Comparison of ENCODE assay signal across 8 mouse cellular contexts in the genomic region with DNA sequence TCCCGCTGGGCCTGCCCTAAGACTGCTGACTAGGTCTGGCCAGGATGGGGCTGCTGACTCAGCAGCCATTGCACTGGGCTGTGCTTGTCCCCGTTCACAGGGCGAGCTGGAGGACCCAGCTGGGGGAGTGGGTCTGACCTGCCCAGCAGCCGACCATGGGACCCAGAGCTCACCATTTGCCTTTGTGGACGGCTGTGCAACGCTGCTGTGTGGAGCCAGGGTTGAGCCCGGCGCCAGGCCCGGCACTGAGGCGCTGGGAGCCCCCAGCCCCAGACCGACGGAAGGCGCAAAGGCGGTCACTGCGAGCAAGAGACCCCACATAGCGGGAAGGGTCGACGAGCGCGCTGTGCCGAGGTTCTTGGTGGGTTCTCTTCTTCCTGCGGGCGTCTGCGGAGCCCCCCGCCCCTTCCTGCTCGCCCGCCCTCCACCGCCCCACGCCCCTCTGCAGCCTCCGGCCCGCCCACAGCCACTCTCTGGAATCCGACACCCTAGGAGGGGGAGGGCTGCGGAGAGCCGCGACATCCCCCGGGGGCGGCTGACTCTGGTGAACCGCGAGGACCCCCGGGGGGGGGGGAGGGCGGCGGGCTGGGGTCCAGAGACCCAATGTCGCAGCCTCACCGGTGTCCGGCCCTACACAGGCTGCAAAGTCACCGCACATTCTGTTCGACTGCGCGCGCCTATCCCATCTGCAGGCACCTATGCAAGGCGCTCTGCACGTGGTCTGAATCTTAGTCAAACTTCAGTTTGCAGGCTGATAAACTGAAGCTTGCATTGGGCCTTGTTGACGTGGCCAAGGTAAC. TPM values are rescaled to one million over a fixed set of nuclear protein-coding genes. Genes with fewer than 3 reads are reported as not detected.
DNase-seq lines count a peak whose midpoint lies in the region; ATAC-seq and TF ChIP-seq lines count a peak whose summit lies in the region.

Gene Cpxm1 (minus strand): TSS at position 389 of the 800 bp plus-strand sequence.

- H3K9me3 ChIP-seq in heart, embryonic 16.5 days (replicated peaks; ENCODE audit: control insufficient read depth, low read length) = no peaks in the 10 kb centered on the region
- no peaks in the 10 kb centered on the region for H3K9me3 ChIP-seq in limb, embryonic 14.5 days (ENCODE audit: control insufficient read depth, low read length)
- H3K9me3 ChIP-seq in neural tube, embryonic 15.5 days (replicated peaks) = no peaks in the 10 kb centered on the region

- WGBS in thymus, adult 2 months = 5% methylated on average over 50 of the region's 53 CpGs
- under 1% methylated on average over 44 of the region's 53 CpGs for WGBS in heart, embryonic 16.5 days
- WGBS in limb, embryonic 14.5 days = 0% methylated on average over 37 of the region's 53 CpGs
- WGBS in neural tube, embryonic 15.5 days = 1% methylated on average over 43 of the region's 53 CpGs

- peak within 1 kb of the TSS; percentile 80 for H3K9ac ChIP-seq in heart, embryonic 16.5 days (ENCODE audit: low read length)
- peak within 1 kb of the TSS; percentile 83 for H3K9ac ChIP-seq in limb, embryonic 14.5 days (ENCODE audit: low read depth, low read length, severe bottlenecking)
- peak within 1 kb of the TSS; percentile 59 for H3K9ac ChIP-seq in neural tube, embryonic 15.5 days (replicated peaks)

- ATAC-seq in cerebellum, adult (ENCODE audit: insufficient number of reproducible peaks, low FRiP score, low TSS enrichment) = peak; percentile 57; the same call in 1 of the 2 replicates
- peak; percentile 82 for ATAC-seq in heart, embryonic 16.5 days (replicated peaks; ENCODE audit: extremely low read depth, insufficient read depth, low FRiP score)
- peak; percentile 93 for ATAC-seq in limb, embryonic 14.5 days (ENCODE audit: low FRiP score, low read depth)
- peak; percentile 88 for ATAC-seq in neural tube, embryonic 15.5 days (ENCODE audit: low FRiP score)

- no peak for DNase-seq in cerebellum, postnatal 36 days
- DNase-seq in thymus, adult 2 months = peak; percentile 22
- no peak for DNase-seq in thymus, adult 18-20 months
- DNase-seq in limb, embryonic 14.5 days (ENCODE audit: low spot score) = peak; percentile 57
- no peak for DNase-seq in MN1 (ENCODE audit: low spot score)

- peak within 1 kb of the TSS; percentile 27 for H3K4me3 ChIP-seq in thymus, adult 2 months (ENCODE audit: control insufficient read depth, insufficient read depth, low read length)
- peak within 1 kb of the TSS; percentile 68 for H3K4me3 ChIP-seq in heart, embryonic 16.5 days (ENCODE audit: low read length)
- peak within 1 kb of the TSS; percentile 73 for H3K4me3 ChIP-seq in limb, embryonic 14.5 days (replicated peaks; ENCODE audit: low read length)
- H3K4me3 ChIP-seq in neural tube, embryonic 15.5 days (replicated peaks) = peak within 1 kb of the TSS; percentile 51

- no peak within 1 kb of the TSS for H3K27ac ChIP-seq in thymus, adult 2 months (ENCODE audit: control insufficient read depth, insufficient read depth, low read length)
- H3K27ac ChIP-seq in heart, embryonic 16.5 days (ENCODE audit: low read length) = peak within 1 kb of the TSS; percentile 49; the same call in 1 of the 2 replicates
- H3K27ac ChIP-seq in limb, embryonic 14.5 days (replicated peaks; ENCODE audit: low read depth, low read length) = peak within 1 kb of the TSS; percentile 88
- H3K27ac ChIP-seq in neural tube, embryonic 15.5 days (replicated peaks) = no peak within 1 kb of the TSS

- H3K36me3 ChIP-seq in thymus, adult 2 months (ENCODE audit: control insufficient read depth, insufficient read depth, low read length) = no peaks in the 10 kb centered on the region
- H3K36me3 ChIP-seq in heart, embryonic 16.5 days (ENCODE audit: control insufficient read depth, insufficient read depth) = no peaks in the 10 kb centered on the region
- peaks cover 34% of the 10 kb centered on the region for H3K36me3 ChIP-seq in limb, embryonic 14.5 days (ENCODE audit: control insufficient read depth, insufficient read depth, low read length)
- peaks cover 9% of the 10 kb centered on the region for H3K36me3 ChIP-seq in neural tube, embryonic 15.5 days

- TF ChIP-seq CTCF in thymus, adult 2 months (IDR thresholded peaks at IDR 0.05; ENCODE audit: borderline replicate concordance, control insufficient read depth, extremely low read depth, insufficient read depth, low read length, poor library complexity) = no peak

- no peaks in the 10 kb centered on the region; the same call in 1 of the 2 replicates for H3K27me3 ChIP-seq in thymus, adult 2 months (ENCODE audit: control insufficient read depth, insufficient read depth, low read length)
- peaks cover 20% of the 10 kb centered on the region for H3K27me3 ChIP-seq in heart, embryonic 16.5 days (ENCODE audit: control insufficient read depth, insufficient read depth, low read length)
- H3K27me3 ChIP-seq in limb, embryonic 14.5 days (ENCODE audit: control insufficient read depth, insufficient read depth, low read length) = no peaks in the 10 kb centered on the region
- peaks cover 12% of the 10 kb centered on the region for H3K27me3 ChIP-seq in neural tube, embryonic 15.5 days (replicated peaks)

- H3K4me1 ChIP-seq in thymus, adult 2 months (replicated peaks; ENCODE audit: control insufficient read depth, insufficient read depth, low read length) = peaks cover 16% of the 10 kb centered on the region
- peaks cover 4% of the 10 kb centered on the region for H3K4me1 ChIP-seq in heart, embryonic 16.5 days (ENCODE audit: control insufficient read depth, insufficient read depth, low read length)
- H3K4me1 ChIP-seq in limb, embryonic 14.5 days (ENCODE audit: control insufficient read depth, insufficient read depth, low read length) = peaks cover 26% of the 10 kb centered on the region
- peaks cover 19% of the 10 kb centered on the region for H3K4me1 ChIP-seq in neural tube, embryonic 15.5 days

- 0 out of 2 replicates have a peak, but pooled peaks have one; percentile 15 for TF ChIP-seq POLR2A in thymus, adult 2 months (IDR thresholded peaks at IDR 0.05; ENCODE audit: control insufficient read depth, extremely low read depth, insufficient read depth, low read length, poor library complexity)
- 0 out of 2 replicates have a peak, but pooled peaks have one; percentile 47 for TF ChIP-seq POLR2A in limb, embryonic 14.5 days (IDR thresholded peaks at IDR 0.05; ENCODE audit: borderline replicate concordance, extremely low read depth, insufficient read depth, insufficient read length)

- peak within 1 kb of the TSS; percentile 98 for H3K4me2 ChIP-seq in heart, embryonic 16.5 days (ENCODE audit: low read depth, low read length)
- H3K4me2 ChIP-seq in limb, embryonic 14.5 days (replicated peaks; ENCODE audit: low read depth, low read length, severe bottlenecking) = peak within 1 kb of the TSS; percentile 84
- peak within 1 kb of the TSS; percentile 95 for H3K4me2 ChIP-seq in neural tube, embryonic 15.5 days

RNA-seq across cellular contexts. Expression of gene Cpxm1, which starts in this region (rescaled TPM):
- polyA plus RNA-seq in thymus, adult 2 months (2012; rRNA removed) = 7.2 and 9.6 TPM in 2 replicates
- 27.2 and 29.4 TPM in 2 replicates for polyA plus RNA-seq in heart, embryonic 16.5 days (2015; fragmentation: Nextera tagmentation; extraction: Ambion mirVana)
- polyA plus RNA-seq in limb, embryonic 14.5 days (2012; rRNA removed) = 112 and 129 TPM in 2 replicates
- 108 and 125 TPM in 2 replicates for polyA plus RNA-seq in limb, embryonic 14.5 days (2014; fragmentation: Nextera tagmentation; extraction: Ambion mirVana)
- polyA plus RNA-seq in neural tube, embryonic 15.5 days (2015; fragmentation: Nextera tagmentation; extraction: Ambion mirVana) = 27.8 and 30.3 TPM in 2 replicates

Comparison
In these comparisons a context has a peak if more than half of its experiments do, and no peak if none do; other contexts are left out.
1. DNase-seq: peak in thymus, adult 2 months (single experiment) and limb, embryonic 14.5 days (single experiment); none in cerebellum, postnatal 36 days (0 of 2), thymus, adult 18-20 months (0 of 2) and MN1 (single experiment).
2. H3K27ac ChIP-seq: peak in heart, embryonic 16.5 days (single experiment) and limb, embryonic 14.5 days (single experiment); none in thymus, adult 2 months (single experiment) and neural tube, embryonic 15.5 days (single experiment).
3. Peak in every context shown above with its lines, with median percentiles within 50 percentile points of each other: ATAC-seq, H3K4me3 ChIP-seq, H3K4me2 ChIP-seq and H3K9ac ChIP-seq.